Mouse (Mus musculus): Measurements from ENCODE around the gene Aldh3a1. TPM values are rescaled to one million over a fixed set of nuclear protein-coding genes. Genes with fewer than 3 reads are reported as not detected.
A peak's percentile ranks its signal among the peaks of the same experiment; 100 is the strongest.

The Aldh3a1 gene
- polyA plus RNA-seq, 2 experiments, result 0.02 to 0.09 TPM

DNA sequence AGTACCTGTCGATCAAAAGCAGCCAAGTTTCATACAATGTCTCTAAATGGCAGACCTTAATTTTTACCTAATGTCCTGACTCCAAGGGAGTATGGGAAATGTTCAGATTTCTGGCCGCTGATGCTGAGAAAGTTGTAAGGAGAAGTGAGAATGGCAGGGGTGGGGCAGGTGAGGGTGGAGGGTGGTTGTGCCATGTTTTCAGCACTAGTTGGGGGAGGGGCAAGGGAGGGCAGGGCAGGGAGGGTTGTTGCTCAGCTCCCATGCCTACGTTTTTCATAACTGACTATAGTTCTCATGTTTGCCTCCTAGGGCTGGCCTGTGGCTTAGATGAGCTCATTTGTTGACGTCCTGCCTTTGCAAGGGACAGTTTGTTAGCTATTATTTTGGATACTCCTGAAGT lies 18.2 kb downstream of the Aldh3a1 start:
- 59% methylated on average over 4 of the region's 4 CpGs for WGBS (ENCODE audit: insufficient replicate concordance)
- no peak overlapping the region for H3K27ac ChIP-seq
- no peak overlapping the region for H3K4me2 ChIP-seq (ENCODE audit: low read depth)
- no peaks in the 10 kb centered on the region for H3K9me3 ChIP-seq (ENCODE audit: control insufficient read depth, low read length)
- H3K4me1 ChIP-seq (replicated peaks; ENCODE audit: control insufficient read depth in 2 of 2, insufficient read depth in 2 of 2, low read length in 1 of 2), result peaks cover 3 to 8% of the 10 kb centered on the region in 2 experiments; a peak in 3 of 4 replicates
- TF ChIP-seq CTCF (IDR thresholded peaks at IDR 0.05; ENCODE audit: low read depth) (no peak), EP300 (IDR thresholded peaks at IDR 0.05; ENCODE audit: low read depth) (no peak)
- no peaks in the 10 kb centered on the region for H3K36me3 ChIP-seq (replicated peaks; ENCODE audit: control insufficient read depth, insufficient read depth, low read depth)
- no peak overlapping the region for H3K4me3 ChIP-seq (ENCODE audit: insufficient read depth in 1 of 2, low read depth in 2 of 2, low read length in 2 of 2)
- H3K27me3 ChIP-seq (ENCODE audit: control insufficient read depth, insufficient read depth, low read length), result no peaks in the 10 kb centered on the region
- DNase-seq (ENCODE audit: low read depth in 3 of 3, low spot score in 3 of 3) (no peak), ATAC-seq (ENCODE audit: insufficient read depth) (no peak)
- H3K9ac ChIP-seq (replicated peaks), result no peak overlapping the region

GRCm38 (mm10) chr11:61225941-61226412 lies 18.6 kb downstream of the Aldh3a1 start:
- Histone ChIP-seq H3K4me2 (ENCODE audit: low read depth) (no peak overlapping the region), H3K9me3 (ENCODE audit: control insufficient read depth, low read length) (no peaks in the 10 kb centered on the region), H3K36me3 (replicated peaks; ENCODE audit: control insufficient read depth, insufficient read depth, low read depth) (no peaks in the 10 kb centered on the region), H3K4me3 (ENCODE audit: insufficient read depth in 1 of 2, low read depth in 2 of 2, low read length in 2 of 2) (no peak overlapping the region), H3K4me1 (replicated peaks; ENCODE audit: control insufficient read depth in 2 of 2, insufficient read depth in 2 of 2, low read length in 1 of 2) (peaks cover 3 to 8% of the 10 kb centered on the region in 2 experiments; a peak in 3 of 4 replicates), H3K9ac (replicated peaks) (no peak overlapping the region), H3K27ac (no peak overlapping the region), H3K27me3 (ENCODE audit: control insufficient read depth, insufficient read depth, low read length) (no peaks in the 10 kb centered on the region)
- TF ChIP-seq CTCF (IDR thresholded peaks at IDR 0.05; ENCODE audit: low read depth), result no peak
- TF ChIP-seq EP300 (IDR thresholded peaks at IDR 0.05; ENCODE audit: low read depth), result no peak
- WGBS (ENCODE audit: insufficient replicate concordance), result 69% methylated on average over 6 of the region's 6 CpGs
- DNase-seq (ENCODE audit: low read depth in 3 of 3, low spot score in 3 of 3) (no peak), ATAC-seq (ENCODE audit: insufficient read depth) (no peak)

- WGBS (ENCODE audit: insufficient replicate concordance), result 69% methylated on average over 8 of the region's 8 CpGs
- DNase-seq (ENCODE audit: low read depth in 3 of 3, low spot score in 3 of 3) (no peak), ATAC-seq (ENCODE audit: insufficient read depth) (no peak)
- H3K36me3 ChIP-seq (replicated peaks; ENCODE audit: control insufficient read depth, insufficient read depth, low read depth), result no peaks in the 10 kb centered on the region
- TF ChIP-seq EP300 (IDR thresholded peaks at IDR 0.05; ENCODE audit: low read depth) (no peak), CTCF (IDR thresholded peaks at IDR 0.05; ENCODE audit: low read depth) (no peak)
- H3K4me3 ChIP-seq (ENCODE audit: insufficient read depth in 1 of 2, low read depth in 2 of 2, low read length in 2 of 2), result no peak overlapping the region
- no peaks in the 10 kb centered on the region for H3K27me3 ChIP-seq (ENCODE audit: control insufficient read depth, insufficient read depth, low read length)
- H3K27ac ChIP-seq, result no peak overlapping the region
- H3K4me1 ChIP-seq (replicated peaks; ENCODE audit: control insufficient read depth in 2 of 2, insufficient read depth in 2 of 2, low read length in 1 of 2), result peaks cover 0 to 11% of the 10 kb centered on the region in 2 experiments; a peak in 3 of 4 replicates
- H3K4me2 ChIP-seq (ENCODE audit: low read depth), result no peak overlapping the region
- no peaks in the 10 kb centered on the region for H3K9me3 ChIP-seq (ENCODE audit: control insufficient read depth, low read length)
- no peak overlapping the region for H3K9ac ChIP-seq (replicated peaks)
Measured at GRCm38 (mm10) chr11:61227816-61228215, 20.5 kb downstream of the Aldh3a1 start.

DNA sequence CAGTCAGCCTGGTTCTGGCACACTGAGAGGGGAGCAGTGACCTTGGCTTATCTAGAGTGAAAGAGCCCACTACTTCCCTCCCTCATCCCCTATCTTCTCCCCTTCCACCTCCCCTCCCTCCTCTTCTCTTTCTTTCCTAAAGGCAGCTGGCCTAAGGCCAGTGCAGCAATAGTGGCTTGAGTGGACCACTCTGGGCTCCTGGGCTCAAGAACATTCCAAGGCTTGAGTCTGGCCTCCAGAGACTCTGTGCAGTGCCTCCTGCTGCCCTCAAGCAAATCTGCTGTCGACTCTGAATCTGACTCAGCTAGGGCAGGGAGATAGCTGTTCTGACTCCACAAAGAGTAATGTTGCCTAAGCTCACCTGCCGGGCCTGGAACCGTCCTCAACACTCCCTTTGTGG lies 21.1 kb downstream of the Aldh3a1 start:
- peaks cover 0 to 14% of the 10 kb centered on the region in 2 experiments; a peak in 2 of 4 replicates for H3K4me1 ChIP-seq (replicated peaks; ENCODE audit: control insufficient read depth in 2 of 2, insufficient read depth in 2 of 2, low read length in 1 of 2)
- no peak for ATAC-seq (ENCODE audit: insufficient read depth)
- no peak overlapping the region for H3K4me2 ChIP-seq (ENCODE audit: low read depth)
- DNase-seq (ENCODE audit: low read depth in 3 of 3, low spot score in 3 of 3), result no peak
- H3K9ac ChIP-seq (replicated peaks), result no peak overlapping the region
- no peaks in the 10 kb centered on the region for H3K27me3 ChIP-seq (ENCODE audit: control insufficient read depth, insufficient read depth, low read length)
- H3K9me3 ChIP-seq (ENCODE audit: control insufficient read depth, low read length), result no peaks in the 10 kb centered on the region
- WGBS (ENCODE audit: insufficient replicate concordance), result 43% methylated on average over 3 of the region's 3 CpGs
- no peaks in the 10 kb centered on the region for H3K36me3 ChIP-seq (replicated peaks; ENCODE audit: control insufficient read depth, insufficient read depth, low read depth)
- TF ChIP-seq EP300 (IDR thresholded peaks at IDR 0.05; ENCODE audit: low read depth) (no peak), CTCF (IDR thresholded peaks at IDR 0.05; ENCODE audit: low read depth) (no peak)
- no peak overlapping the region for H3K4me3 ChIP-seq (ENCODE audit: insufficient read depth in 1 of 2, low read depth in 2 of 2, low read length in 2 of 2)
- H3K27ac ChIP-seq, result no peak overlapping the region

- ATAC-seq (ENCODE audit: insufficient read depth), result no peak
- H3K4me2 ChIP-seq (ENCODE audit: low read depth), result no peak overlapping the region
Measured at GRCm38 (mm10) chr11:61231329-61231728, 24.0 kb downstream of the Aldh3a1 start.

More at GRCm38 (mm10) chr11:61231329-61231728, 24.0 kb downstream of the Aldh3a1 start:
- Histone ChIP-seq H3K36me3 (replicated peaks; ENCODE audit: control insufficient read depth, insufficient read depth, low read depth) (no peaks in the 10 kb centered on the region), H3K9me3 (ENCODE audit: control insufficient read depth, low read length) (no peaks in the 10 kb centered on the region), H3K4me1 (replicated peaks; ENCODE audit: control insufficient read depth in 2 of 2, insufficient read depth in 2 of 2, low read length in 1 of 2) (peaks cover 0 to 14% of the 10 kb centered on the region in 2 experiments; a peak in 2 of 4 replicates), H3K4me3 (ENCODE audit: insufficient read depth in 1 of 2, low read depth in 2 of 2, low read length in 2 of 2) (no peak overlapping the region), H3K27me3 (ENCODE audit: control insufficient read depth, insufficient read depth, low read length) (no peaks in the 10 kb centered on the region), H3K27ac (no peak overlapping the region), H3K9ac (replicated peaks) (no peak overlapping the region)
- TF ChIP-seq EP300 (IDR thresholded peaks at IDR 0.05; ENCODE audit: low read depth) (no peak), CTCF (IDR thresholded peaks at IDR 0.05; ENCODE audit: low read depth) (peak; percentile 77)
- WGBS (ENCODE audit: insufficient replicate concordance), result 9% methylated on average over 9 of the region's 9 CpGs
- DNase-seq (ENCODE audit: low read depth in 3 of 3, low spot score in 3 of 3), result peak in 2 of 3 experiments; percentile 23 to 31

Measured in liver, embryonic 14.5 days (tissue).